Mouse (Mus musculus) intestine, embryonic 16.5 days (tissue): Measurements from ENCODE around the gene Ephx4. TPM values are rescaled to one million over a fixed set of nuclear protein-coding genes. Genes with fewer than 3 reads are reported as not detected.

ENCODE experiments used
- ATAC-seq: fragments of 200-750 bp; cut with Nextera tagmentation; 2 replicates; pipeline ENCODE4 v1.8.0; 2017; ENCODE audit warnings: moderate TSS enrichment, moderate library complexity
- H3K27ac ChIP-seq: fragments of 300-500 bp; sonication (generic); 2 replicates; pipeline ENCODE4 v1.5.1; 2014; ENCODE audit warnings: mild to moderate bottlenecking, low read length
- H3K27me3 ChIP-seq: fragments of 300-500 bp; sonication (generic); replicated peaks from 2 replicates; pipeline ENCODE4 v1.6.1; 2014; ENCODE audit warnings: low read length, control low read depth, mixed read lengths; ENCODE audit not compliant: control insufficient read depth, insufficient read depth
- H3K36me3 ChIP-seq: fragments of 300-500 bp; sonication (generic); 2 replicates; pipeline ENCODE4 v1.6.1; 2014; ENCODE audit warnings: low read length, control low read depth; ENCODE audit not compliant: control insufficient read depth, insufficient read depth
- H3K4me1 ChIP-seq: fragments of 300-500 bp; sonication (generic); 2 replicates; pipeline ENCODE4 v1.6.1; 2014; ENCODE audit warnings: low read length, control low read depth, mixed read lengths; ENCODE audit not compliant: control insufficient read depth, insufficient read depth
- H3K4me2 ChIP-seq: fragments of 300-500 bp; sonication (generic); 2 replicates; pipeline ENCODE4 v1.6.1; 2014; ENCODE audit warnings: low read depth, low read length, control low read depth
- H3K4me3 ChIP-seq: fragments of 300-500 bp; sonication (generic); 2 replicates; pipeline ENCODE4 v1.5.1; 2014; ENCODE audit warnings: mild to moderate bottlenecking, low read length
- H3K9ac ChIP-seq: fragments of 300-500 bp; sonication (generic); 2 replicates; pipeline ENCODE4 v1.6.1; 2014; ENCODE audit warnings: low read depth, low read length
- H3K9me3 ChIP-seq: fragments of 300-500 bp; sonication (generic); 2 replicates; pipeline ENCODE4 v1.6.1; 2016; ENCODE audit warnings: low read length, control low read depth; ENCODE audit not compliant: control insufficient read depth
- WGBS: fragments of 180-500 bp; shearing (Covaris S2); extraction: QIAGEN DNeasy Blood & Tissue Kit; methylation state at CpG from one replicate; pipeline ENCODE4 v1.1.7; 2014; 5-methylcytosine and 5-hydroxymethylcytosine counted together
- polyA plus RNA-seq: library from polyadenylated mRNA; unstranded; fragments of >200 nt; fragmentation: Nextera tagmentation; extraction: Ambion mirVana; gene quantifications from 2 replicates; pipeline ENCODE4 v1.2.1, GENCODE M21; 2015

Ephx4 gene
- polyA plus RNA-seq, 1 experiment from 2014 or later, result 0.50 TPM

DNA sequence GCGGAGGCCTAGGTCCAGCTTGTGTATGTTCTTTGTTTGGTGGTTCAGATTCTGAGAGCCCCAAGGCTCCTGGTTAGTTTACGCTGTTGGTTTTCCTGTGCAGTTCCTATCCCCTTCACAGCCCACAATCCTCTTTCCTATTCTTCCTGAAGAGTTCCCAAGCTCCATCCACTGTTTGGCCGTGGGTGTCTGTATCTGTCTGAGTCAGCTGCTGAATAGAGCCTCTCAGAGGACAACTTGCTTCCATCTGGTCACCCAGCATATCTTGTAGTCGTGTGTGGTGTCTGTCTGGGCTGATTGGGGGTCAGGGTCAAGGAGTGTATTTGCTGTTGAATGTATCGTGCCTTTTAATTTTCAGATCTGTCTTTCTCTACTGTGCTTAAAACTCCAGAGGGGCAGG, 39.3 kb downstream of the Ephx4 start:
- no peaks in the 10 kb centered on the region for H3K27me3 ChIP-seq
- H3K9me3 ChIP-seq, result no peaks in the 10 kb centered on the region
- H3K4me2 ChIP-seq, result no peak overlapping the region
- H3K36me3 ChIP-seq, result no peaks in the 10 kb centered on the region
- no peak overlapping the region for H3K27ac ChIP-seq
- ATAC-seq, result no peak
- H3K4me1 ChIP-seq, result peaks cover 6% of the 10 kb centered on the region
- WGBS, result 73% methylated on average over 5 of the region's 5 CpGs
- no peak overlapping the region for H3K4me3 ChIP-seq
- no peak overlapping the region for H3K9ac ChIP-seq

DNA sequence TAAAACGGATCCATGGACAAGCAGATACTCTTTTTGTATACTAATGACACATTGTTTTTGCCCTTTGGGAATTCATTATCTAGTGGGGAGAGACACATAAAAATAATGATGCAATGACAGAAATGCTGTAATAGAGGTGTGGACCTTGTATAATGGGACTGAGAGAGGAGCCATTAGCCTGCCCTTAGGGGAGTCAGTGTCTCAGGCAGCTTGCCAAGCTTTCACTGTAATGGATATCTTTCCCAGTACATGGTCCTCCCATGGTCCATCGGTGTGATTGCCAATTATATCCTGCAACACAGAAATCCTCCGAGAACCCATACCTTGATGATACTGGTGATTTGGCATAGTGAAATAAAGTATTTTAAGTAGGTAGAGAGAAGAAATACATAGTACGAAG, 41.7 kb downstream of the Ephx4 start:
- H3K4me3 ChIP-seq, result no peak overlapping the region
- H3K9ac ChIP-seq, result no peak overlapping the region
- H3K36me3 ChIP-seq, result no peaks in the 10 kb centered on the region
- H3K9me3 ChIP-seq, result no peaks in the 10 kb centered on the region
- no peaks in the 10 kb centered on the region for H3K27me3 ChIP-seq
- 91% methylated on average over 4 of the region's 4 CpGs for WGBS
- no peak overlapping the region for H3K27ac ChIP-seq
- no peak for ATAC-seq
- H3K4me1 ChIP-seq, result no peaks in the 10 kb centered on the region
- H3K4me2 ChIP-seq, result no peak overlapping the region

DNA sequence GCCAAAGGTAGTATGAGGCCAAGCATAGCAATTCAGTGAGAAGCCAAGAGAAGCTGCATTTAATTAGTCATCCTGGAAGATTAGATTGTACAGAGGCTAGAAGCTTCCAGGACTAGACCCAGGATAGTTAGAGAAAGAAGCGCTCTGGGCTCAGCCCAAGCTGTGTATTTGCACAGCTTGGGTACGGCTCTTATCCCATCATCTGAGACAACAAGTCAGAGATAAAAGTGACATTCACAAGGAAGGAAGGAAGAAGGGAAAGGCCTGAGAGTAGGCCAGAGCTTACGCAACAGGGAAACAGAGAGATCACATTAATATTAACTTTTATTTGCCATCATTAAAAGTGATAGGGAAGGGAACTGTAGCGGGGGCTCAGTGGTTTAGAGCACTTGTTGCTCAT, 45.4 kb downstream of the Ephx4 start:
- Histone ChIP-seq H3K36me3 (no peaks in the 10 kb centered on the region), H3K4me1 (no peaks in the 10 kb centered on the region), H3K27ac (no peak overlapping the region), H3K4me3 (no peak overlapping the region), H3K9me3 (no peaks in the 10 kb centered on the region), H3K4me2 (no peak overlapping the region), H3K9ac (no peak overlapping the region), H3K27me3 (no peaks in the 10 kb centered on the region)
- peak; percentile 81 for ATAC-seq
- 59% methylated on average over 4 of the region's 4 CpGs for WGBS

DNA sequence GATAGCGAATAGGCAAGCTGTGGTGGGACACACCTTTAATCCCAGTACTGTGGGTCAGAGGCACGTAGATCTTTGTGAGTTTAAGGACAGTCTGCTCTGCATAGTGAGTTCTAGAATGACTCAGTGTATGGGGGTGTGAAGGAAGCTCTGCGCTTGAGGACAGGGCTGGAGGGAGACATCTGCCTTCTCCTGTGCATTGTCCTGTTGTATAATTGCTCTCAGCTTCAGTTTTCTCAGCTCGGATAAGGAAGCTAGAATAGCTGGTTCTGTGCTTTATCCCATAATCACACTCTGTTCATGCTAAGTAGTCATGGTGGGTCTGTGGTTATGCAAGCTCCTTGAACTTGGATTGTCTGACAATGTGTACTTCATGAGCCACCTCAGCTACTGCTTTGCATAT, 46.2 kb downstream of the Ephx4 start:
- no peaks in the 10 kb centered on the region for H3K36me3 ChIP-seq
- H3K4me1 ChIP-seq, result no peaks in the 10 kb centered on the region
- no peak overlapping the region for H3K27ac ChIP-seq
- no peak for ATAC-seq
- no peak overlapping the region for H3K9ac ChIP-seq
- no peaks in the 10 kb centered on the region for H3K9me3 ChIP-seq
- no peak overlapping the region for H3K4me3 ChIP-seq
- WGBS, result 88% methylated on average over 4 of the region's 4 CpGs
- no peaks in the 10 kb centered on the region for H3K27me3 ChIP-seq
- H3K4me2 ChIP-seq, result no peak overlapping the region

DNA sequence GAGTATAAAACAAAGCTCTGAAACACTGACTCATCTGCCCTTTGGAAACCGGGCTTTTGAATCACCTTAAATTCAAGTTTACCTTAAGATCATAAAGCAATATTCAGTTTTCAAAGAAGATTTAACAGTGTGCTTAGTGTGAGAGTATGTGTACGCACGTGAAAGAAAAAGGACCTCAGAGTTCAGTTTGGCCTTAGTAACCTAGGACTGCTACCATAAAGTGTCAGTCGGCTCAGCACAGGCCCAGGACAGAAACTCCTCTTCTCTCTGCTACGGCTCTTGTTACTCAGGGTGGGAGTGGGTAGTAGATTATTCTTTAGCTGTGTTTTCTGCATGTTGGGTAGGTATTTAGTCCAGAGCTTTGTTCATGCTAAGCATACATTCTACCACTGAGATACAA, 47.1 kb downstream of the Ephx4 start:
- H3K27ac ChIP-seq, result no peak overlapping the region
- no peaks in the 10 kb centered on the region for H3K36me3 ChIP-seq
- H3K4me3 ChIP-seq, result no peak overlapping the region
- 0 out of 2 replicates have a peak, but pooled peaks have one; percentile 52 for ATAC-seq
- no peak overlapping the region for H3K9ac ChIP-seq
- 72% methylated on average over 5 of the region's 5 CpGs for WGBS
- H3K4me1 ChIP-seq, result no peaks in the 10 kb centered on the region
- H3K4me2 ChIP-seq, result no peak overlapping the region
- H3K27me3 ChIP-seq, result no peaks in the 10 kb centered on the region
- no peaks in the 10 kb centered on the region for H3K9me3 ChIP-seq

DNA sequence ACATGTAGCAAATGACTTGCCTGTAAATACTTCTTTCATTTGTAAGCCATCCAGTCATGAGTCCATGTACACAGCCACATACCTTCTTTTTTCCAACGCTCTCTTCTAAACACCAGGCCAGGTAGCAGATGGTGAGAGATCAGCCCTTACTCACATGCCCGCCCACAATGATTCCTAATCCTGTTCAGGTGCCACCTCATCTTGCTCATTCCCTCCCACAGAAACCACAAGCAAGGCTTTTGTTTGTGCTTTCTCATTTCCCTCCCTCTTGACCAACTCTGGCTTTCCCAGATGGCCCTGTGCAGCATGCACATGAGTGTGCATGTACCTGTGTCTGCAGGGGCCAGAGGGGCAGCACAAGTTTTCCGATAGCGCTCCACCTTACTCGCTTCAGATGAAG, 47.8 kb downstream of the Ephx4 start:
- no peaks in the 10 kb centered on the region for H3K27me3 ChIP-seq
- no peak overlapping the region for H3K9ac ChIP-seq
- H3K9me3 ChIP-seq, result no peaks in the 10 kb centered on the region
- WGBS, result 93% methylated on average over 5 of the region's 5 CpGs
- H3K4me3 ChIP-seq, result no peak overlapping the region
- no peak overlapping the region for H3K4me2 ChIP-seq
- ATAC-seq, result no peak
- H3K4me1 ChIP-seq, result no peaks in the 10 kb centered on the region
- no peaks in the 10 kb centered on the region for H3K36me3 ChIP-seq
- no peak overlapping the region for H3K27ac ChIP-seq

DNA sequence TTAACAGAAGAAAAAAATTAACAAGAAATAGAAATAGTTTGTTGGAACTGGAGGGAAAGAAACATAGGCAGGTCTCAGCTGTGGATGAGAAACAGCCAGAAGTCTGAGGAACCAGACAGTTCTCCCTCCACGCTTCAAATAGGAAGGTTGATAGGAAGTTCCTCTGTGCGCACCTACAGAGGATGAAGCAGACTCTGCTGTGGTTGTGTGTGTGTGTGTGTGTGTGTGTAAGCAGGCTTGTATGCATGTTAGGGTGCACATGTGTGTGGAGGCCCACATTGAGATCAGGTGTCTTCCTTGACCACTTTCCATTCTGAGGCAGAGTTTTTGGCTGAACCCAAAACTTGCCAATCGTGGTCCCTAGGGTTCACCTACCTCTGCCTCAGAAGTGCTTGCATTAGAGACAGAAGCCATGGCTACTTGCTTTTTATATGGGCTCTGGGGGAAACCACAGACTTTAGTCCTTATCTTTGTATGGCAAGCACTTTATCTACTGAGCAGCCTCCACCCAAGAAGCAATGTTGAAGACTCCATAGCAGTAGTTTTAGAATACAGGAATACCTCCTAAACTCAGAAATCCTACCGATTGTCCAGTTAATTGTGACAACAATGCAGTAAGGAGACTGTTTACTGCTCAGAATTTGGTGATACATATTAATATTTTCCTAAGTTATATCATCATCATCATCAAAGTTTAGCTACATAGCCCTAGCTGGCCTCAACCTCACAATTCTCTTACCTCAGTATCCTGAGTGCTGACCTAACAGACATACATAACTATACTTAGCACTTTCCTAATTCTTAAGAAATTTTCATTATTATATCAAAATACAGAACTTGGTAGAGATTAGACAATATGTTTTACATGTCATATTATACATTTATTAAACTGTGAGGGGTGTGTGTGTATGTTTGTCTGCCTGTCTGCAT, 59.9 kb downstream of the Ephx4 start:
- Histone ChIP-seq H3K36me3 (no peaks in the 10 kb centered on the region), H3K9me3 (no peaks in the 10 kb centered on the region)
- no peak for ATAC-seq

DNA sequence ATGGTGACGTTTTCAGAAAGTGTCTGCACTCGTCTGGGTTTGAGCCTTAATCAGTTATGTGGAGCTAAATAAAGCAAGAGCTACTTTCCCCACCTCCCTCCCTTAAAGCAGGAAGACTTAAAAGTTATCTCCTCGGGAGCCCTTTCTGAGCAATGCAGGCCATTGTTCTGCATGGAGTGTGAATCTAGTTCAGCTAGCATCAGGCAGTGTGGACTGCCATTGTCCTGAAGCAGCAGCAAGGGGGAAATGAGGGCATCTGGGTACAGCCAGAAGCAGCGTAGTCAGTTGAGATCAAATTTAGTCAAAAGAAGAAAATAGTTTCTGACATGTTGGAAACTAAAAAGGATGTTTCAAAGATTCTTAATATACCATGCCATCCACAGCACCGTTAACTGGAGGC, 64.0 kb downstream of the Ephx4 start:
- no peaks in the 10 kb centered on the region for H3K36me3 ChIP-seq
- no peak overlapping the region for H3K27ac ChIP-seq
- no peak overlapping the region for H3K4me3 ChIP-seq
- H3K27me3 ChIP-seq, result no peaks in the 10 kb centered on the region
- no peaks in the 10 kb centered on the region for H3K9me3 ChIP-seq
- no peaks in the 10 kb centered on the region for H3K4me1 ChIP-seq
- H3K9ac ChIP-seq, result no peak overlapping the region
- no peak overlapping the region for H3K4me2 ChIP-seq
- no peak for ATAC-seq
- WGBS, result 62% methylated on average over 5 of the region's 5 CpGs

More for the DNA sequence above, 59.9 kb downstream of the Ephx4 start:
- Histone ChIP-seq H3K9ac (no peak overlapping the region), H3K4me2 (no peak overlapping the region), H3K4me3 (no peak overlapping the region), H3K4me1 (no peaks in the 10 kb centered on the region), H3K27me3 (no peaks in the 10 kb centered on the region), H3K27ac (no peak overlapping the region)
- WGBS, result 90% methylated on average over 4 of the region's 4 CpGs

DNA sequence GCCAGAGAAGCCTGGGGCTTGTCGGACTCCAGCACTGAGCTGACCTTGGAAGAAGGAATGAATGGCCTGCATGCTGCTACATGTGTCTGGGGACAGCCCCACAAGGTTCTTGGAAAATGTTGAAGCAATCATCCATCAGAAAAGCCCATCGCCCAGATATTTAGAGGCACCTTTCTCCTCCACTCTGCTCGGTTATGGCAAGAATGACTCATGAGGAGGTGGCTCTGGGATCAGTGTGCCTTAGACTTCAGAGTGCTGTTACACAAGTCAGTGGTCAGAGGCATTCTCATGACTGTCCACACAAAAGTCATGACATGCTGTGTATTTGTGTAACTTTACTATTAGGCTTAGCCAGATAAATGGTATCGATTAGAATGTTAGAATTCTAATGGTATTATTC, 64.6 kb downstream of the Ephx4 start:
- H3K9me3 ChIP-seq, result no peaks in the 10 kb centered on the region
- no peaks in the 10 kb centered on the region for H3K36me3 ChIP-seq
- no peak for ATAC-seq
- no peak overlapping the region for H3K4me3 ChIP-seq
- H3K27ac ChIP-seq, result no peak overlapping the region
- H3K27me3 ChIP-seq, result no peaks in the 10 kb centered on the region
- no peak overlapping the region for H3K4me2 ChIP-seq
- H3K9ac ChIP-seq, result no peak overlapping the region
- 81% methylated on average over 4 of the region's 4 CpGs for WGBS
- no peaks in the 10 kb centered on the region for H3K4me1 ChIP-seq
